ENCODE assay signal across 8 mouse cellular contexts in genomic region chr9:58330293-58330692, GRCm38 (mm10). TPM values are rescaled to one million over a fixed set of nuclear protein-coding genes. Genes with fewer than 3 reads are reported as not detected.
DNase-seq lines count a peak whose midpoint lies in the region; ATAC-seq and TF ChIP-seq lines count a peak whose summit lies in the region.

No protein-coding gene starts in this region.

- no peak for ATAC-seq in liver, embryonic 12.5 days
- ATAC-seq in midbrain, postnatal 0 days (ENCODE audit: low FRiP score) = peak; percentile 70; the same call in 1 of the 2 replicates

- TF ChIP-seq CTCF in liver, adult 2 months (IDR thresholded peaks at IDR 0.05; ENCODE audit: low read depth, low read length) = peak; percentile 84
- TF ChIP-seq CTCF in embryonic fibroblast, embryonic 13.5 days (IDR thresholded peaks at IDR 0.05; ENCODE audit: borderline replicate concordance, insufficient read depth, low read length) = peak; percentile 84; the same call in 1 of the 2 replicates
- peak; percentile 99 for TF ChIP-seq CTCF in midbrain, postnatal 0 days (IDR thresholded peaks at IDR 0.05)

- H3K9me3 ChIP-seq in liver, embryonic 12.5 days (replicated peaks) = no peaks in the 10 kb centered on the region
- H3K9me3 ChIP-seq in midbrain, postnatal 0 days (ENCODE audit: low read length) = no peaks in the 10 kb centered on the region

- H3K4me2 ChIP-seq in liver, embryonic 12.5 days = no peak overlapping the region
- H3K4me2 ChIP-seq in midbrain, postnatal 0 days (ENCODE audit: low read depth, low read length, poor library complexity, severe bottlenecking) = no peak overlapping the region

- no peaks in the 10 kb centered on the region for H3K27me3 ChIP-seq in liver, adult 2 months (ENCODE audit: control insufficient read depth, insufficient read depth, low read length)
- no peaks in the 10 kb centered on the region for H3K27me3 ChIP-seq in liver, embryonic 12.5 days (replicated peaks)
- H3K27me3 ChIP-seq in midbrain, postnatal 0 days (ENCODE audit: insufficient read depth, low read length) = no peaks in the 10 kb centered on the region

- TF ChIP-seq POLR2A in liver, adult 2 months (IDR thresholded peaks at IDR 0.05; ENCODE audit: extremely low read depth, insufficient read depth, low read length) = no peak
- no peak for TF ChIP-seq POLR2A in embryonic fibroblast, embryonic 13.5 days (IDR thresholded peaks at IDR 0.05; ENCODE audit: low read depth, low read length)

- DNase-seq in liver, adult 2 months (ENCODE audit: extremely low read depth, low read depth, low spot score) = no peak
- peak; percentile 76 for DNase-seq in adrenal gland, postnatal 14 days
- peak; percentile 66 to 83 for DNase-seq in layer of hippocampus, postnatal 14 days (ENCODE audit: low spot score in 2 of 2)
- peak; percentile 88 for DNase-seq in midbrain, postnatal 0 days (ENCODE audit: low spot score)
- no peak for DNase-seq in urinary bladder, postnatal 10 days (ENCODE audit: low spot score)
- no peak for DNase-seq in thymus, postnatal 10 days (ENCODE audit: low spot score in 2 of 2)

- H3K4me3 ChIP-seq in liver, adult 2 months (ENCODE audit: insufficient read depth, low read depth, low read length) = no peak overlapping the region
- H3K4me3 ChIP-seq in liver, embryonic 12.5 days = no peak overlapping the region
- H3K4me3 ChIP-seq in embryonic fibroblast, embryonic 13.5 days (ENCODE audit: insufficient read depth, low read length) = no peak overlapping the region
- H3K4me3 ChIP-seq in midbrain, postnatal 0 days (ENCODE audit: low read depth, low read length) = no peak overlapping the region

- no peaks in the 10 kb centered on the region for H3K36me3 ChIP-seq in liver, adult 2 months (ENCODE audit: control insufficient read depth, insufficient read depth, low read length)
- no peaks in the 10 kb centered on the region for H3K36me3 ChIP-seq in liver, embryonic 12.5 days
- no peaks in the 10 kb centered on the region for H3K36me3 ChIP-seq in midbrain, postnatal 0 days (ENCODE audit: insufficient read depth, low read length)

- WGBS in liver, adult 2 months = 26% methylated on average over 5 of the region's 5 CpGs
- 18% methylated on average over 5 of the region's 5 CpGs for WGBS in liver, embryonic 12.5 days (ENCODE audit: insufficient replicate concordance)
- 18% methylated on average over 5 of the region's 5 CpGs for WGBS in midbrain, postnatal 0 days

- H3K79me2 ChIP-seq in liver, adult 2 months (ENCODE audit: control insufficient read depth, insufficient read depth, low read length) = no peaks in the 10 kb centered on the region

- no peaks in the 10 kb centered on the region for H3K4me1 ChIP-seq in liver, adult 2 months (ENCODE audit: control insufficient read depth, insufficient read depth, low read length)
- H3K4me1 ChIP-seq in liver, embryonic 12.5 days = no peaks in the 10 kb centered on the region
- H3K4me1 ChIP-seq in embryonic fibroblast, embryonic 13.5 days (ENCODE audit: control insufficient read depth, insufficient read depth, low read length) = no peaks in the 10 kb centered on the region
- H3K4me1 ChIP-seq in midbrain, postnatal 0 days (ENCODE audit: insufficient read depth, low read length) = no peaks in the 10 kb centered on the region

- no peak overlapping the region for H3K9ac ChIP-seq in liver, adult 2 months (ENCODE audit: low read depth, low read length)
- H3K9ac ChIP-seq in liver, embryonic 12.5 days = no peak overlapping the region
- no peak overlapping the region for H3K9ac ChIP-seq in midbrain, postnatal 0 days (replicated peaks; ENCODE audit: low read length, poor library complexity, severe bottlenecking)

- H3K27ac ChIP-seq in liver, adult 2 months (replicated peaks; ENCODE audit: insufficient read depth, low read depth, low read length) = no peak overlapping the region
- no peak overlapping the region for H3K27ac ChIP-seq in liver, embryonic 12.5 days
- H3K27ac ChIP-seq in embryonic fibroblast, embryonic 13.5 days (ENCODE audit: insufficient read depth, low read length) = no peak overlapping the region
- H3K27ac ChIP-seq in midbrain, postnatal 0 days (ENCODE audit: low read depth, low read length) = no peak overlapping the region

RNA-seq across cellular contexts. Expression of gene Loxl1, which starts 17.3 kb away (rescaled TPM):
- 0.74 and 1.0 TPM in 2 replicates for total RNA-seq in liver, adult 2 months (2014; rRNA removed)
- 2.2 TPM in 2 replicates for polyA plus RNA-seq in liver, adult 2 months (2012; rRNA removed)
- 3.7 and 5.1 TPM in 2 replicates for polyA plus RNA-seq in liver, embryonic 12.5 days (2016; fragmentation: Nextera tagmentation; extraction: Ambion mirVana)
- total RNA-seq in adrenal gland, postnatal 14 days (2021) = 29.8 and 32.9 TPM in 2 replicates
- polyA plus RNA-seq in embryonic fibroblast, embryonic 13.5 days (2011; ENCODE audit: insufficient read length, low read depth, missing spikeins) = 158 and 210 TPM in 2 replicates
- 1 to 10 TPM; 3.6 to 6.2 TPM for total RNA-seq in layer of hippocampus, postnatal 14 days (2021)
- 5.9 and 10.6 TPM in 2 replicates for total RNA-seq in midbrain, postnatal 0 days (2014; rRNA removed)
- polyA plus RNA-seq in midbrain, postnatal 0 days (2015; fragmentation: Nextera tagmentation; extraction: Ambion mirVana) = 6.6 and 7.0 TPM in 2 replicates

RNA-seq across cellular contexts. Expression of gene Tbc1d21, which starts 40.0 kb away (rescaled TPM):
- total RNA-seq in liver, adult 2 months (2014; rRNA removed) = not detected in 2 replicates
- not detected in 2 replicates for polyA plus RNA-seq in liver, adult 2 months (2012; rRNA removed)
- polyA plus RNA-seq in liver, embryonic 12.5 days (2016; fragmentation: Nextera tagmentation; extraction: Ambion mirVana) = not detected in 2 replicates
- not detected in 2 replicates for total RNA-seq in adrenal gland, postnatal 14 days (2021)
- polyA plus RNA-seq in embryonic fibroblast, embryonic 13.5 days (2011; ENCODE audit: insufficient read length, low read depth, missing spikeins) = not detected in 2 replicates
- not detected for total RNA-seq in layer of hippocampus, postnatal 14 days (2021)
- total RNA-seq in midbrain, postnatal 0 days (2014; rRNA removed) = not detected in 2 replicates
- polyA plus RNA-seq in midbrain, postnatal 0 days (2015; fragmentation: Nextera tagmentation; extraction: Ambion mirVana) = not detected in 2 replicates

Comparison
In these comparisons a context has a peak if more than half of its experiments do, and no peak if none do; other contexts are left out.
1. DNase-seq: peak in adrenal gland, postnatal 14 days (single experiment), layer of hippocampus, postnatal 14 days (2 of 2) and midbrain, postnatal 0 days (single experiment); none in liver, adult 2 months (single experiment), urinary bladder, postnatal 10 days (single experiment) and thymus, postnatal 10 days (0 of 2).
2. Peak in every context shown above with its lines, with median percentiles within 50 percentile points of each other: CTCF ChIP-seq.